Mouse (Mus musculus) testis, adult 2 months (tissue): Measurements from ENCODE around the gene Wdr60.

Experiments
- CTCF ChIP-seq: fragments of 200-500 bp; IDR thresholded peaks from 2 replicates; pipeline ENCODE4 v1.5.1; 2012; ENCODE audit warnings: low read depth, mild to moderate bottlenecking, inconsistent platforms, low read length, moderate library complexity; ENCODE audit not compliant: control insufficient read depth, insufficient read depth, insufficient replicate concordance
- POLR2A ChIP-seq: fragments of 200-500 bp; IDR thresholded peaks from 2 replicates; pipeline ENCODE4 v1.6.1; 2012; ENCODE audit warnings: low read depth, mild to moderate bottlenecking, inconsistent platforms, low read length, moderate library complexity; ENCODE audit not compliant: control insufficient read depth

DNA sequence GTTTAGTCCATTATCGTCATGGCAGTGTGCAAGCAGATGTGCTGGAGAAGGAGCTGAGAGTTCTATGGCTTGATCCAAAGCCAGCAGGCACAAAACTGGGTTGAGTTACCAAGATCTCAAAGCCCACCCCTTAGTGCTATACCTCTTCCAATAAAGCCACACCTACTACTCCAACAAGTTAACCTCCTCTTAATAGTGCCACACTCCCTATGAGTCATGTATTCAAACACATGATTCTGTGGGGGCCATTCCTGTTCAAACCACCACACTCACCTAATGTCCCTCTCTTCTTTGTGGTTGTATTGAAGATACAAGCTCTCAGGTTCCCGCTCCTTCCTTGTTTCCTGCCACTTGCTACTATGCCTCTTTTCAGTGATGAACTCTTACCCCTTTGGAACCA, 37.1 kb upstream of the Wdr60 start:
- TF ChIP-seq CTCF (no peak), POLR2A (no peak)
